Mouse (Mus musculus): ENCODE data around the gene Shd.

Shd gene

DNA sequence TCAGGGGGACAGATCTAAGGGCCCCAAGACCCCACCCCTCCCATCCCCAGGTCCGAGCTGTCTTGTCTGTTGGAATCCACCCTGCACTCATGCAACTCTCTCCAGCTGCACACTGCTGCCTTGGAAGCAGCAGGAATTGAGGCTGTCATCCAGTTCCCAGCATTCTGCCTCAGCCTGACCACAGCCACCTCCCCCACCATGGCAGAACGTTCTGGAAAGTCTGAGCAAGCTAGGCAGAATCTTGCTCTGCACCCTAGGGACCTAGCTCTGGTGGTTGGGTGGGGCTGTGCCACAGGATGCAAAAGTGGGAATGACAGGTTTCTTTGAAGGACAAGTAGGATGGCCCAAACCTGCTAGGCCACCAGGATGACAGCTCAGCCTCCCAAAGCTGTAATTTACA is 54.2 kb downstream of the Shd start:
- DNase-seq (ENCODE audit: low spot score in 2 of 2): no peak

- no peak for DNase-seq (ENCODE audit: low spot score in 2 of 2)
Measured at GRCm38 (mm10) chr17:56024931-56025330, 54.7 kb downstream of the Shd start.

Measured in cerebellum, postnatal 4 days (tissue).